Mouse (Mus musculus) adrenal gland, adult (tissue): Measurements from ENCODE around the gene Vmac.
A peak's percentile ranks its signal among the peaks of the same experiment; 100 is the strongest.

Source experiments
- DNase-seq, 2 experiments: peaks; one replicate each; pipeline ENCODE4 v3.0.0; 2022 to 2023; ENCODE audit warnings: low spot score in 1 of 2; ENCODE audit not compliant: inconsistent age in 2 of 2

Gene Vmac

GRCm38 (mm10) chr17:56740118-56740787 lies 22.4 kb upstream of the Vmac start:
- DNase-seq: no peak

GRCm38 (mm10) chr17:56738221-56738620 lies 20.4 kb upstream of the Vmac start:
- no peak for DNase-seq

- DNase-seq: no peak
These were observed 18.7 kb upstream of the Vmac start for GRCm38 (mm10) chr17:56736534-56736933.

- no peak for DNase-seq
These were observed 11.8 kb upstream of the Vmac start for GRCm38 (mm10) chr17:56729656-56730055.

- DNase-seq: no peak
These were observed 11.3 kb upstream of the Vmac start for GRCm38 (mm10) chr17:56729151-56729550.

GRCm38 (mm10) chr17:56728117-56728516 lies 10.3 kb upstream of the Vmac start:
- DNase-seq: no peak

- DNase-seq: no peak
These were observed 9.8 kb upstream of the Vmac start for GRCm38 (mm10) chr17:56727659-56728058.

- DNase-seq: no peak
These were observed 9.3 kb upstream of the Vmac start for GRCm38 (mm10) chr17:56727029-56727649.

- DNase-seq: peak; percentile 4 to 30
These were observed 5.8 kb upstream of the Vmac start for GRCm38 (mm10) chr17:56723419-56724161.

- DNase-seq: peak; percentile 74 to 85
These were observed 4.6 kb upstream of the Vmac start for GRCm38 (mm10) chr17:56722441-56722840.

- DNase-seq: peak; percentile 98 to 99
These were observed 1.0 kb downstream of the Vmac start for GRCm38 (mm10) chr17:56716655-56717362.

- DNase-seq: peak in 1 of 2 experiments; percentile 62
These were observed 1.7 kb downstream of the Vmac start for GRCm38 (mm10) chr17:56715914-56716654.

- no peak for DNase-seq
These were observed 2.5 kb downstream of the Vmac start for GRCm38 (mm10) chr17:56715360-56715759.

- no peak for DNase-seq
These were observed 8.1 kb downstream of the Vmac start for GRCm38 (mm10) chr17:56709708-56710107.

GRCm38 (mm10) chr17:56708692-56709091 lies 9.1 kb downstream of the Vmac start:
- peak in 1 of 2 experiments; percentile 61 for DNase-seq

GRCm38 (mm10) chr17:56706515-56706914 lies 11.3 kb downstream of the Vmac start:
- no peak for DNase-seq

GRCm38 (mm10) chr17:56703038-56703437 lies 14.8 kb downstream of the Vmac start:
- DNase-seq: no peak

GRCm38 (mm10) chr17:56700451-56700850 lies 17.4 kb downstream of the Vmac start:
- peak in 1 of 2 experiments; percentile 57 for DNase-seq

GRCm38 (mm10) chr17:56693851-56694310 lies 23.9 kb downstream of the Vmac start:
- peak; percentile 87 to 92 for DNase-seq

- no peak for DNase-seq
These were observed 24.4 kb downstream of the Vmac start for GRCm38 (mm10) chr17:56693395-56693794.

GRCm38 (mm10) chr17:56688689-56689088 lies 29.1 kb downstream of the Vmac start:
- DNase-seq: no peak
